Mouse (Mus musculus): ENCODE data around the gene Slc7a10. TPM values are rescaled to one million over a fixed set of nuclear protein-coding genes. Genes with fewer than 3 reads are reported as not detected.

Slc7a10 gene
- polyA plus RNA-seq, 1 experiment from 2014 or later, result 1.0 TPM

GRCm38 (mm10) chr7:35215225-35215624 is 29.0 kb downstream of the Slc7a10 start, which contains the start of gene Lrp3:
TSS of gene Lrp3 (minus strand) at chr7:35215498.
- ATAC-seq (replicated peaks; ENCODE audit: low FRiP score), result peak; percentile 88
- Histone ChIP-seq H3K36me3 (ENCODE audit: control insufficient read depth, insufficient read depth, low read length) (peaks cover 8% of the 10 kb centered on the region), H3K4me3 (ENCODE audit: low read depth, low read length) (peak within 1 kb of the TSS; percentile 81), H3K4me1 (replicated peaks; ENCODE audit: control insufficient read depth, insufficient read depth, low read length) (peaks cover 11% of the 10 kb centered on the region), H3K27ac (ENCODE audit: low read depth, low read length) (peak within 1 kb of the TSS; percentile 72), H3K9ac (ENCODE audit: low read length) (peak within 1 kb of the TSS; percentile 94), H3K9me3 (ENCODE audit: control insufficient read depth, low read length) (no peaks in the 10 kb centered on the region), H3K4me2 (ENCODE audit: low read depth, low read length, severe bottlenecking) (peak within 1 kb of the TSS; percentile 61), H3K27me3 (ENCODE audit: control insufficient read depth, insufficient read depth, low read length) (0 out of 2 replicates have a peak, but pooled peaks cover 2% of the 10 kb centered on the region)
- DNase-seq (ENCODE audit: low spot score), result peak; percentile 86
- WGBS, result under 1% methylated on average over 52 of the region's 53 CpGs

- DNase-seq (ENCODE audit: low spot score), result no peak
- Histone ChIP-seq H3K9me3 (ENCODE audit: control insufficient read depth, low read length) (no peaks in the 10 kb centered on the region), H3K27me3 (ENCODE audit: control insufficient read depth, insufficient read depth, low read length) (0 out of 2 replicates have a peak, but pooled peaks cover 2% of the 10 kb centered on the region), H3K9ac (ENCODE audit: low read length) (peak overlapping the region; percentile 94), H3K4me2 (ENCODE audit: low read depth, low read length, severe bottlenecking) (peak overlapping the region; percentile 61), H3K4me3 (ENCODE audit: low read depth, low read length) (peak overlapping the region; percentile 81), H3K36me3 (ENCODE audit: control insufficient read depth, insufficient read depth, low read length) (peaks cover 8% of the 10 kb centered on the region), H3K4me1 (replicated peaks; ENCODE audit: control insufficient read depth, insufficient read depth, low read length) (peaks cover 11% of the 10 kb centered on the region), H3K27ac (ENCODE audit: low read depth, low read length) (no peak overlapping the region)
- ATAC-seq (replicated peaks; ENCODE audit: low FRiP score), result peak; percentile 6; the same call in 1 of the 2 replicates
- WGBS, result 42% methylated on average over 5 of the region's 5 CpGs
These were observed 29.5 kb downstream of the Slc7a10 start for GRCm38 (mm10) chr7:35215731-35216130.

- Histone ChIP-seq H3K27me3 (ENCODE audit: control insufficient read depth, insufficient read depth, low read length) (0 out of 2 replicates have a peak, but pooled peaks cover 2% of the 10 kb centered on the region), H3K4me1 (replicated peaks; ENCODE audit: control insufficient read depth, insufficient read depth, low read length) (no peaks in the 10 kb centered on the region), H3K27ac (ENCODE audit: low read depth, low read length) (no peak overlapping the region), H3K36me3 (ENCODE audit: control insufficient read depth, insufficient read depth, low read length) (no peaks in the 10 kb centered on the region), H3K9ac (ENCODE audit: low read length) (no peak overlapping the region), H3K4me2 (ENCODE audit: low read depth, low read length, severe bottlenecking) (no peak overlapping the region), H3K4me3 (ENCODE audit: low read depth, low read length) (no peak overlapping the region), H3K9me3 (ENCODE audit: control insufficient read depth, low read length) (no peaks in the 10 kb centered on the region)
- WGBS, result 76% methylated on average over 9 of the region's 9 CpGs
- DNase-seq (ENCODE audit: low spot score) (no peak), ATAC-seq (replicated peaks; ENCODE audit: low FRiP score) (no peak)
These were observed 34.6 kb downstream of the Slc7a10 start for GRCm38 (mm10) chr7:35220694-35221365.

- Histone ChIP-seq H3K9ac (ENCODE audit: low read length) (no peak overlapping the region), H3K4me2 (ENCODE audit: low read depth, low read length, severe bottlenecking) (no peak overlapping the region), H3K36me3 (ENCODE audit: control insufficient read depth, insufficient read depth, low read length) (no peaks in the 10 kb centered on the region), H3K27ac (ENCODE audit: low read depth, low read length) (no peak overlapping the region), H3K9me3 (ENCODE audit: control insufficient read depth, low read length) (no peaks in the 10 kb centered on the region), H3K27me3 (ENCODE audit: control insufficient read depth, insufficient read depth, low read length) (no peaks in the 10 kb centered on the region), H3K4me1 (replicated peaks; ENCODE audit: control insufficient read depth, insufficient read depth, low read length) (no peaks in the 10 kb centered on the region), H3K4me3 (ENCODE audit: low read depth, low read length) (no peak overlapping the region)
- DNase-seq (ENCODE audit: low spot score), result peak; percentile 70
- WGBS, result 72% methylated on average over 3 of the region's 3 CpGs
- no peak for ATAC-seq (replicated peaks; ENCODE audit: low FRiP score)
These were observed 44.1 kb downstream of the Slc7a10 start for GRCm38 (mm10) chr7:35230333-35230732.

GRCm38 (mm10) chr7:35232796-35233455 is 46.7 kb downstream of the Slc7a10 start:
- no peak overlapping the region for H3K4me3 ChIP-seq (ENCODE audit: low read depth, low read length)
- WGBS, result 29% methylated on average over 13 of the region's 13 CpGs

GRCm38 (mm10) chr7:35233861-35234260 is 47.7 kb downstream of the Slc7a10 start:
- DNase-seq (ENCODE audit: low spot score) (no peak), ATAC-seq (replicated peaks; ENCODE audit: low FRiP score) (no peak)
- Histone ChIP-seq H3K4me1 (replicated peaks; ENCODE audit: control insufficient read depth, insufficient read depth, low read length) (0 out of 2 replicates have a peak, but pooled peaks cover 2% of the 10 kb centered on the region), H3K4me3 (ENCODE audit: low read depth, low read length) (peak overlapping the region; percentile 55), H3K4me2 (ENCODE audit: low read depth, low read length, severe bottlenecking) (peak overlapping the region; percentile 47), H3K9ac (ENCODE audit: low read length) (peak overlapping the region; percentile 66), H3K27me3 (ENCODE audit: control insufficient read depth, insufficient read depth, low read length) (no peaks in the 10 kb centered on the region), H3K9me3 (ENCODE audit: control insufficient read depth, low read length) (no peaks in the 10 kb centered on the region), H3K36me3 (ENCODE audit: control insufficient read depth, insufficient read depth, low read length) (no peaks in the 10 kb centered on the region), H3K27ac (ENCODE audit: low read depth, low read length) (peak overlapping the region; percentile 76; the same call in 1 of the 2 replicates)
- 49% methylated on average over 12 of the region's 12 CpGs for WGBS

More at GRCm38 (mm10) chr7:35232796-35233455, 46.7 kb downstream of the Slc7a10 start:
- Histone ChIP-seq H3K4me2 (ENCODE audit: low read depth, low read length, severe bottlenecking) (no peak overlapping the region), H3K9me3 (ENCODE audit: control insufficient read depth, low read length) (no peaks in the 10 kb centered on the region), H3K27ac (ENCODE audit: low read depth, low read length) (no peak overlapping the region), H3K4me1 (replicated peaks; ENCODE audit: control insufficient read depth, insufficient read depth, low read length) (0 out of 2 replicates have a peak, but pooled peaks cover 2% of the 10 kb centered on the region), H3K9ac (ENCODE audit: low read length) (no peak overlapping the region), H3K36me3 (ENCODE audit: control insufficient read depth, insufficient read depth, low read length) (no peaks in the 10 kb centered on the region), H3K27me3 (ENCODE audit: control insufficient read depth, insufficient read depth, low read length) (no peaks in the 10 kb centered on the region)
- DNase-seq (ENCODE audit: low spot score), result no peak
- no peak for ATAC-seq (replicated peaks; ENCODE audit: low FRiP score)

- Histone ChIP-seq H3K9me3 (ENCODE audit: control insufficient read depth, low read length) (no peaks in the 10 kb centered on the region), H3K4me3 (ENCODE audit: low read depth, low read length) (peak overlapping the region; percentile 55), H3K36me3 (ENCODE audit: control insufficient read depth, insufficient read depth, low read length) (no peaks in the 10 kb centered on the region), H3K27me3 (ENCODE audit: control insufficient read depth, insufficient read depth, low read length) (no peaks in the 10 kb centered on the region), H3K4me2 (ENCODE audit: low read depth, low read length, severe bottlenecking) (peak overlapping the region; percentile 58), H3K4me1 (replicated peaks; ENCODE audit: control insufficient read depth, insufficient read depth, low read length) (0 out of 2 replicates have a peak, but pooled peaks cover 2% of the 10 kb centered on the region), H3K9ac (ENCODE audit: low read length) (peak overlapping the region; percentile 66), H3K27ac (ENCODE audit: low read depth, low read length) (peak overlapping the region; percentile 84)
- WGBS, result under 1% methylated on average over 45 of the region's 45 CpGs
- ATAC-seq (replicated peaks; ENCODE audit: low FRiP score), result peak; percentile 94
- DNase-seq (ENCODE audit: low spot score), result peak; percentile 99
These were observed 48.4 kb downstream of the Slc7a10 start for GRCm38 (mm10) chr7:35234361-35235245.

- H3K27ac ChIP-seq (ENCODE audit: low read depth, low read length), result peak overlapping the region; percentile 84
- H3K36me3 ChIP-seq (ENCODE audit: control insufficient read depth, insufficient read depth, low read length), result no peaks in the 10 kb centered on the region
- H3K27me3 ChIP-seq (ENCODE audit: control insufficient read depth, insufficient read depth, low read length), result no peaks in the 10 kb centered on the region
- DNase-seq (ENCODE audit: low spot score) (peak; percentile 80), ATAC-seq (replicated peaks; ENCODE audit: low FRiP score) (peak; percentile 74)
- no peaks in the 10 kb centered on the region for H3K9me3 ChIP-seq (ENCODE audit: control insufficient read depth, low read length)
- peak overlapping the region; percentile 37; the same call in 1 of the 2 replicates for H3K9ac ChIP-seq (ENCODE audit: low read length)
- peak overlapping the region; percentile 58 for H3K4me2 ChIP-seq (ENCODE audit: low read depth, low read length, severe bottlenecking)
- 15% methylated on average over 9 of the region's 9 CpGs for WGBS
- 0 out of 2 replicates have a peak, but pooled peaks cover 2% of the 10 kb centered on the region for H3K4me1 ChIP-seq (replicated peaks; ENCODE audit: control insufficient read depth, insufficient read depth, low read length)
- H3K4me3 ChIP-seq (ENCODE audit: low read depth, low read length), result peak overlapping the region; percentile 55
These were observed 49.1 kb downstream of the Slc7a10 start for GRCm38 (mm10) chr7:35235308-35235707.

All from forebrain, embryonic 11.5 days (tissue).